Mouse (Mus musculus): ENCODE measurements around the gene Prkag2. TPM values are rescaled to one million over a fixed set of nuclear protein-coding genes. Genes with fewer than 3 reads are reported as not detected.
"Not testable (repeated sequence)": the region's sequence is repeated elsewhere in the genome, so short reads cannot be mapped to it uniquely, and the experiment has no call there.

Prkag2 gene
- polyA plus RNA-seq, 1 experiment from 2014 or later = 125 TPM

- Histone ChIP-seq H3K4me2 (ENCODE audit: low read depth, low read length) (no peak overlapping the region), H3K4me1 (ENCODE audit: control insufficient read depth, insufficient read depth, low read length) (peaks cover 21% of the 10 kb centered on the region), H3K27me3 (ENCODE audit: control insufficient read depth, insufficient read depth, low read length) (no peaks in the 10 kb centered on the region), H3K27ac (ENCODE audit: low read length) (no peak overlapping the region), H3K36me3 (ENCODE audit: control insufficient read depth, insufficient read depth) (peaks cover 33% of the 10 kb centered on the region), H3K9ac (ENCODE audit: low read length) (no peak overlapping the region), H3K4me3 (ENCODE audit: low read length) (no peak overlapping the region), H3K9me3 (replicated peaks; ENCODE audit: control insufficient read depth, low read length) (peaks cover 5% of the 10 kb centered on the region; the same call in 1 of the 2 replicates)
- whole genome bisulfite sequencing = 66% methylated on average over 12 of the region's 12 CpGs
- no peak for ATAC-seq (replicated peaks; ENCODE audit: extremely low read depth, insufficient read depth, low FRiP score)
Measured at GRCm38 (mm10) chr5:24863804-24864203, 236.6 kb downstream of the Prkag2 start.

- 42% methylated on average over 9 of the region's 9 CpGs for whole genome bisulfite sequencing
- H3K4me1 ChIP-seq (ENCODE audit: control insufficient read depth, insufficient read depth, low read length) = peaks cover 21% of the 10 kb centered on the region
- H3K9ac ChIP-seq (ENCODE audit: low read length) = peak overlapping the region; percentile 43; the same call in 1 of the 2 replicates
- peaks cover 7% of the 10 kb centered on the region; the same call in 1 of the 2 replicates for H3K9me3 ChIP-seq (replicated peaks; ENCODE audit: control insufficient read depth, low read length)
- H3K36me3 ChIP-seq (ENCODE audit: control insufficient read depth, insufficient read depth) = peaks cover 16% of the 10 kb centered on the region
- H3K27me3 ChIP-seq (ENCODE audit: control insufficient read depth, insufficient read depth, low read length) = no peaks in the 10 kb centered on the region
- H3K27ac ChIP-seq (ENCODE audit: low read length) = peak overlapping the region; percentile 84
- H3K4me3 ChIP-seq (ENCODE audit: low read length) = no peak overlapping the region
- H3K4me2 ChIP-seq (ENCODE audit: low read depth, low read length) = peak overlapping the region; percentile 28; the same call in 1 of the 2 replicates
- peak; percentile 74 for ATAC-seq (replicated peaks; ENCODE audit: extremely low read depth, insufficient read depth, low FRiP score)
Measured at GRCm38 (mm10) chr5:24861449-24861930, 239.0 kb downstream of the Prkag2 start.

GRCm38 (mm10) chr5:24860635-24861448 lies 239.6 kb downstream of the Prkag2 start:
- Histone ChIP-seq H3K4me2 (ENCODE audit: low read depth, low read length) (peak overlapping the region; percentile 28; the same call in 1 of the 2 replicates), H3K4me1 (ENCODE audit: control insufficient read depth, insufficient read depth, low read length) (peaks cover 21% of the 10 kb centered on the region), H3K9ac (ENCODE audit: low read length) (no peak overlapping the region), H3K9me3 (replicated peaks; ENCODE audit: control insufficient read depth, low read length) (peaks cover 4% of the 10 kb centered on the region; the same call in 1 of the 2 replicates), H3K27ac (ENCODE audit: low read length) (peak overlapping the region; percentile 84), H3K27me3 (ENCODE audit: control insufficient read depth, insufficient read depth, low read length) (no peaks in the 10 kb centered on the region), H3K4me3 (ENCODE audit: low read length) (no peak overlapping the region), H3K36me3 (ENCODE audit: control insufficient read depth, insufficient read depth) (peaks cover 10% of the 10 kb centered on the region)
- ATAC-seq (replicated peaks; ENCODE audit: extremely low read depth, insufficient read depth, low FRiP score) = peak; percentile 63
- WGBS = 37% methylated on average over 13 of the region's 13 CpGs

GRCm38 (mm10) chr5:24859771-24860540 lies 240.5 kb downstream of the Prkag2 start:
- WGBS = 45% methylated on average over 3 of the region's 3 CpGs
- Histone ChIP-seq H3K27ac (ENCODE audit: low read length) (peak overlapping the region; percentile 84), H3K36me3 (ENCODE audit: control insufficient read depth, insufficient read depth) (peaks cover 10% of the 10 kb centered on the region), H3K27me3 (ENCODE audit: control insufficient read depth, insufficient read depth, low read length) (no peaks in the 10 kb centered on the region), H3K4me1 (ENCODE audit: control insufficient read depth, insufficient read depth, low read length) (peaks cover 21% of the 10 kb centered on the region), H3K9ac (ENCODE audit: low read length) (no peak overlapping the region), H3K9me3 (replicated peaks; ENCODE audit: control insufficient read depth, low read length) (peaks cover 4% of the 10 kb centered on the region; the same call in 1 of the 2 replicates), H3K4me3 (ENCODE audit: low read length) (no peak overlapping the region), H3K4me2 (ENCODE audit: low read depth, low read length) (no peak overlapping the region)
- ATAC-seq (replicated peaks; ENCODE audit: extremely low read depth, insufficient read depth, low FRiP score) = no peak

- ATAC-seq (replicated peaks; ENCODE audit: extremely low read depth, insufficient read depth, low FRiP score) = no peak; the same call in 1 of the 2 replicates
- H3K4me1 ChIP-seq (ENCODE audit: control insufficient read depth, insufficient read depth, low read length) = peaks cover 4% of the 10 kb centered on the region
Measured at GRCm38 (mm10) chr5:24854827-24855600, 245.4 kb downstream of the Prkag2 start.

GRCm38 (mm10) chr5:24854256-24854655 lies 246.2 kb downstream of the Prkag2 start:
- Histone ChIP-seq H3K27me3 (ENCODE audit: control insufficient read depth, insufficient read depth, low read length) (no peaks in the 10 kb centered on the region), H3K27ac (ENCODE audit: low read length) (no peak overlapping the region), H3K9me3 (replicated peaks; ENCODE audit: control insufficient read depth, low read length) (peaks cover 4% of the 10 kb centered on the region; the same call in 1 of the 2 replicates), H3K4me2 (ENCODE audit: low read depth, low read length) (no peak overlapping the region), H3K36me3 (ENCODE audit: control insufficient read depth, insufficient read depth) (no peaks in the 10 kb centered on the region), H3K4me3 (ENCODE audit: low read length) (no peak overlapping the region), H3K4me1 (ENCODE audit: control insufficient read depth, insufficient read depth, low read length) (no peaks in the 10 kb centered on the region; the same call in 1 of the 2 replicates), H3K9ac (ENCODE audit: low read length) (no peak overlapping the region)
- ATAC-seq (replicated peaks; ENCODE audit: extremely low read depth, insufficient read depth, low FRiP score) = no peak
- 89% methylated on average over 3 of the region's 3 CpGs for whole genome bisulfite sequencing

More at GRCm38 (mm10) chr5:24854827-24855600, 245.4 kb downstream of the Prkag2 start:
- Histone ChIP-seq H3K4me3 (ENCODE audit: low read length) (no peak overlapping the region), H3K36me3 (ENCODE audit: control insufficient read depth, insufficient read depth) (no peaks in the 10 kb centered on the region), H3K4me2 (ENCODE audit: low read depth, low read length) (no peak overlapping the region), H3K27me3 (ENCODE audit: control insufficient read depth, insufficient read depth, low read length) (no peaks in the 10 kb centered on the region), H3K27ac (ENCODE audit: low read length) (no peak overlapping the region), H3K9ac (ENCODE audit: low read length) (no peak overlapping the region), H3K9me3 (replicated peaks; ENCODE audit: control insufficient read depth, low read length) (peaks cover 4% of the 10 kb centered on the region; the same call in 1 of the 2 replicates)
- 66% methylated on average over 3 of the region's 3 CpGs for WGBS

- ATAC-seq (replicated peaks; ENCODE audit: extremely low read depth, insufficient read depth, low FRiP score); H3K4me3 ChIP-seq (ENCODE audit: low read length); H3K27ac ChIP-seq (ENCODE audit: low read length); H3K9me3 ChIP-seq (replicated peaks; ENCODE audit: control insufficient read depth, low read length); H3K36me3 ChIP-seq (ENCODE audit: control insufficient read depth, insufficient read depth); H3K4me1 ChIP-seq (ENCODE audit: control insufficient read depth, insufficient read depth, low read length); H3K27me3 ChIP-seq (ENCODE audit: control insufficient read depth, insufficient read depth, low read length); H3K9ac ChIP-seq (ENCODE audit: low read length); H3K4me2 ChIP-seq (ENCODE audit: low read depth, low read length): not testable (repeated sequence)
- 83% methylated on average over 14 of the region's 14 CpGs for WGBS
Measured at GRCm38 (mm10) chr5:24848261-24848660, 252.2 kb downstream of the Prkag2 start.

- H3K36me3 ChIP-seq (ENCODE audit: control insufficient read depth, insufficient read depth) = no peaks in the 10 kb centered on the region
- no peak overlapping the region for H3K9ac ChIP-seq (ENCODE audit: low read length)
- H3K27me3 ChIP-seq (ENCODE audit: control insufficient read depth, insufficient read depth, low read length) = no peaks in the 10 kb centered on the region
- no peak overlapping the region for H3K4me2 ChIP-seq (ENCODE audit: low read depth, low read length)
- no peaks in the 10 kb centered on the region for H3K9me3 ChIP-seq (replicated peaks; ENCODE audit: control insufficient read depth, low read length)
- no peak overlapping the region for H3K4me3 ChIP-seq (ENCODE audit: low read length)
- no peak overlapping the region for H3K27ac ChIP-seq (ENCODE audit: low read length)
- H3K4me1 ChIP-seq (ENCODE audit: control insufficient read depth, insufficient read depth, low read length) = peaks cover 28% of the 10 kb centered on the region
- 87% methylated on average over 5 of the region's 5 CpGs for WGBS
- no peak for ATAC-seq (replicated peaks; ENCODE audit: extremely low read depth, insufficient read depth, low FRiP score)
Measured at GRCm38 (mm10) chr5:24843841-24844240, 256.6 kb downstream of the Prkag2 start.
